Comparison of ENCODE assay signal across 23 mouse cellular contexts in genomic region chr10:95009081-95009480, GRCm38 (mm10).
DNase-seq lines count a peak whose midpoint lies in the region; ATAC-seq and TF ChIP-seq lines count a peak whose summit lies in the region.
"Had no signal": no experiment of that assay in that cellular context is flagged by ENCODE, and none has a peak within 500 bp of the region (broad histone marks: within the 10 kb centered on the region; RNA-seq: fewer than 3 reads in every experiment).

No protein-coding gene starts in this region.

- no peak overlapping the region for H3K4me3 ChIP-seq in myocyte
- H3K4me3 ChIP-seq: embryonic facial prominence, embryonic 15.5 days; forebrain, embryonic 15.5 days; heart, adult 2 months; hindbrain, embryonic 12.5 days; intestine, embryonic 15.5 days had no signal

- TF ChIP-seq POLR2A in myocyte (IDR thresholded peaks at IDR 0.05; ENCODE audit: insufficient read length, low read depth), result no peak

- no peaks in the 10 kb centered on the region for H3K36me3 ChIP-seq in myocyte (ENCODE audit: control insufficient read depth, insufficient read depth)
- H3K36me3 ChIP-seq: embryonic facial prominence, embryonic 15.5 days; forebrain, embryonic 15.5 days; hindbrain, embryonic 12.5 days; intestine, embryonic 15.5 days had no signal

- no peaks in the 10 kb centered on the region for H3K79me2 ChIP-seq in myocyte (ENCODE audit: control insufficient read depth, insufficient read depth)

- H3K27me3 ChIP-seq in myocyte (ENCODE audit: control insufficient read depth, insufficient read depth, insufficient read length), result no peaks in the 10 kb centered on the region
- H3K27me3 ChIP-seq: embryonic facial prominence, embryonic 15.5 days; forebrain, embryonic 15.5 days; hindbrain, embryonic 12.5 days; intestine, embryonic 15.5 days; Patski had no signal

- intact Hi-C loops in left cerebral cortex, postnatal 10 days (cut with DNase I), result loop anchor here (5.0 kb wide), 1 partner anchor 73 kb away; no protein-coding TSS in a partner anchor

- H3ac ChIP-seq in myocyte (ENCODE audit: control insufficient read depth, insufficient read length), result no peak overlapping the region

- no peak for ATAC-seq in CD4-positive, CD25-positive, alpha-beta regulatory T cell, adult 4 months
- peak; percentile 32; the same call in 1 of the 2 replicates for ATAC-seq in common myeloid progenitor, adult 5-6 weeks (replicated peaks; ENCODE audit: low read depth, poor library complexity, severe bottlenecking)
- peak; percentile 34 for ATAC-seq in megakaryocyte, adult 5-6 weeks (ENCODE audit: poor library complexity, severe bottlenecking)
- ATAC-seq: forebrain, embryonic 15.5 days; hindbrain, embryonic 16.5 days; intestine, embryonic 15.5 days; Patski had no signal

- H3K4me2 ChIP-seq in myocyte (ENCODE audit: low read depth), result no peak overlapping the region
- H3K4me2 ChIP-seq: embryonic facial prominence, embryonic 15.5 days; forebrain, embryonic 15.5 days; heart, embryonic 11.5 days; hindbrain, embryonic 12.5 days; intestine, embryonic 15.5 days had no signal

- DNase-seq in CD4-positive, CD25-positive, alpha-beta regulatory T cell, adult 2 months (ENCODE audit: low read depth, low spot score), result peak; percentile 11
- no peak for DNase-seq in layer of hippocampus, adult 9-11 months
- DNase-seq in left cerebral cortex, postnatal 10 days (ENCODE audit: extremely low spot score in 1 of 2, low spot score in 2 of 2), result no peak
- DNase-seq in urinary bladder, adult 2 months (ENCODE audit: low spot score), result no peak
- DNase-seq: adrenal gland, adult 2 months; adrenal gland, postnatal 25 days; cerebellum, adult 2 months; cerebellum, postnatal 10 days; embryo, embryonic 11 days; gastrocnemius, postnatal 10 days; heart, adult 2 months; heart, postnatal 36 days had no signal

TF ChIP-seq in myocyte, 11 proteins besides CTCF, POLR2A, EP300 and RAD21:
- no peak for TF ChIP-seq E2F4 (IDR thresholded peaks at IDR 0.05; ENCODE audit: insufficient read depth)
- TF ChIP-seq POLR2AphosphoS2 (IDR thresholded peaks at IDR 0.05; ENCODE audit: insufficient read length, low read depth), result no peak
- no peak for TF ChIP-seq REST (IDR thresholded peaks at IDR 0.05; ENCODE audit: insufficient read depth, insufficient read length)
- no peak for TF ChIP-seq SRF (IDR thresholded peaks at IDR 0.05; ENCODE audit: control insufficient read depth, insufficient read length, low read depth)
- TF ChIP-seq CEBPB (IDR thresholded peaks at IDR 0.05; ENCODE audit: insufficient read depth, poor library complexity, severe bottlenecking), result peak; percentile 51; the same call in 1 of the 2 replicates
- TF ChIP-seq MAX (IDR thresholded peaks at IDR 0.05; ENCODE audit: low read depth), result no peak
